Mouse (Mus musculus) kidney, postnatal 0 days (tissue): ENCODE data around the gene Vps35l. TPM values are rescaled to one million over a fixed set of nuclear protein-coding genes. Genes with fewer than 3 reads are reported as not detected.

Experiments used
- ATAC-seq: fragments of 200-750 bp; cut with Nextera tagmentation; replicated peaks from 2 replicates; pipeline ENCODE4 v1.8.0; 2017; ENCODE audit warnings: low read depth, moderate number of reproducible peaks, moderate TSS enrichment, moderate library complexity; ENCODE audit not compliant: low FRiP score
- DNase-seq: peaks from one replicate; pipeline ENCODE4 v3.0.0-alpha.2; 2016; ENCODE audit warnings: low spot score
- H3K27ac ChIP-seq: fragments of 300-500 bp; sonication (generic); 2 replicates; pipeline ENCODE4 v1.5.1; 2014; ENCODE audit warnings: mild to moderate bottlenecking
- H3K27me3 ChIP-seq: fragments of 300-500 bp; sonication (generic); 2 replicates; pipeline ENCODE4 v1.6.1; 2014; ENCODE audit warnings: low read length, mixed read lengths; ENCODE audit not compliant: insufficient read depth
- H3K36me3 ChIP-seq: fragments of 300-500 bp; sonication (generic); 2 replicates; pipeline ENCODE4 v1.6.1; 2014; ENCODE audit warnings: low read length, mixed read lengths; ENCODE audit not compliant: insufficient read depth
- H3K4me1 ChIP-seq: fragments of 300-500 bp; sonication (generic); replicated peaks from 2 replicates; pipeline ENCODE4 v1.6.1; 2014; ENCODE audit warnings: antibody characterized with exemption, low read length, mixed read lengths; ENCODE audit not compliant: insufficient read depth
- H3K4me2 ChIP-seq: fragments of 300-500 bp; sonication (generic); 2 replicates; pipeline ENCODE4 v1.6.1; 2014; ENCODE audit warnings: mild to moderate bottlenecking, low read length, moderate library complexity, mixed read lengths
- H3K4me3 ChIP-seq: fragments of 300-500 bp; sonication (generic); replicated peaks from 2 replicates; pipeline ENCODE4 v1.5.1; 2014; ENCODE audit warnings: low read depth, low read length
- H3K9ac ChIP-seq: fragments of 300-500 bp; sonication (generic); 2 replicates; pipeline ENCODE4 v1.6.1; 2014; ENCODE audit warnings: low read depth, low read length
- H3K9me3 ChIP-seq: fragments of 300-500 bp; sonication (generic); replicated peaks from 2 replicates; pipeline ENCODE4 v1.6.1; 2016; ENCODE audit warnings: low read length, inconsistent platforms, mixed read lengths
- CTCF ChIP-seq: IDR thresholded peaks from 2 replicates; pipeline ENCODE4 v1.5.1; 2016; ENCODE audit warnings: antibody characterized with exemption, low read depth, mild to moderate bottlenecking, moderate library complexity
- WGBS: fragments of 180-500 bp; shearing (Covaris S2); extraction: QIAGEN DNeasy Blood & Tissue Kit; methylation state at CpG from one replicate; pipeline ENCODE4 v1.1.7; 2014; 5-methylcytosine and 5-hydroxymethylcytosine counted together
- polyA plus RNA-seq: library from polyadenylated mRNA; unstranded; fragments of >200 nt; fragmentation: Nextera tagmentation; extraction: Ambion mirVana; gene quantifications from 2 replicates; pipeline ENCODE4 v1.2.1, GENCODE M21; 2015

The Vps35l gene
- polyA plus RNA-seq, 1 experiment from 2014 or later, result 59.0 TPM

DNA sequence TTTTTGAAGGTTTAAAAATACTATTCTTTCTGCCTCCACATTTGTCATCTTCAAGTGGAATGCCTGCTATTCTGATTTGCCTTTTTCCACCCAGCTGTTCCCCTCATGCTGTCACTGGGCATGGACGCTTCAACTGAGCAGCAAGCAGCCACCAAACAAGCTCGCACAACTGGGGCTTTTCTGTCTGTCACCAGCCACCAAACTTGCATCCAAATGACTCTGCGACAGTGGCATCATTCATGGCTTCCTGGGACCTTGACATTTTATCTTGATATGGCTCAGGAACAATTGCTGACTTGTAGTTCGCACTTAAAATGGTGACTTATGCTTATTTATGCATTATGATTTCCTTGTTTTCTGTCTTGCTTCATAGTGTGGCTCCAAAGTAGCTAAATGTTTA, 144.9 kb downstream of the Vps35l start:
- H3K4me1 ChIP-seq, result no peaks in the 10 kb centered on the region
- no peak overlapping the region for H3K4me2 ChIP-seq
- no peak for TF ChIP-seq CTCF
- no peak for ATAC-seq
- no peaks in the 10 kb centered on the region for H3K27me3 ChIP-seq
- no peak for DNase-seq
- H3K9ac ChIP-seq, result no peak overlapping the region
- H3K9me3 ChIP-seq, result no peaks in the 10 kb centered on the region
- no peak overlapping the region for H3K27ac ChIP-seq
- WGBS, result 73% methylated on average over 4 of the region's 4 CpGs
- H3K36me3 ChIP-seq, result no peaks in the 10 kb centered on the region
- H3K4me3 ChIP-seq, result no peak overlapping the region

DNA sequence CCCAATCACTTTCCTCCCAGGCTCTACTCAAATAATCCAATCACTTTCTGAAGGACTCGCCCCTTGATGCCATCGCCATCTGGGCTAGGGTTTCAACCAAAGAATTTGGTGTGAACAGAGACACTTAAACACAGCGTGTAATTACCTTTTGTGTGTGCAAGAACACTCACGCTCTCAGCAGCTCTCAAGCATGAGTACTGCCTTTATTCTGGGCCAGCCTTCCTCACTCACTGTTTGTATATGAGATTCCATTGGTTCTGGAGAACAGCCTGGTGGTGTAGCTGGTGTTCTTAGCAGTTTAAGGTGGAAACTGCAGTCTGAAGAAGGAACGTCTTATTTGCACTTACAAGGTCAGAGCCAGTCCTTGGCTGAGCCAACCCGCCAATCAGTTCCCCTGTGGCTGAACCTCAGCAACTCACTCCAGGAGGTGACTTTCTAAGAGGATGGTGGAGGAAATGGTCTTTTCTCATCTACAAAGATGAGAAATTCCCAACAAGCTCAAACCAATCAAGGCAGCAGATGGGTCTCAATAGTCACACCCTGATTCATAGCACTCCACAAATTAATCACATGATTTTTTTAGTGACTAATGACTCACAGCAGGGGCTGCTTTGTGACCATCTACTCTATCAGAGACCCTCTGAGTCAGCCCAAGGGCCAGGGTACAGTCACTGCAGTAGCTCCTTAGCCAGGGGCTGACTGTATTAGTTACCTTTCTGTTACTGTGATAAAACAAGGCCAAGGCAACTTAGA, 147.5 kb downstream of the Vps35l start:
- DNase-seq, result no peak
- Histone ChIP-seq H3K9me3 (no peaks in the 10 kb centered on the region), H3K27ac (no peak overlapping the region), H3K27me3 (no peaks in the 10 kb centered on the region), H3K9ac (no peak overlapping the region), H3K4me2 (no peak overlapping the region), H3K4me3 (no peak overlapping the region), H3K4me1 (no peaks in the 10 kb centered on the region), H3K36me3 (no peaks in the 10 kb centered on the region)
- ATAC-seq, result no peak
- WGBS, result 45% methylated on average over 6 of the region's 6 CpGs
- no peak for TF ChIP-seq CTCF

DNA sequence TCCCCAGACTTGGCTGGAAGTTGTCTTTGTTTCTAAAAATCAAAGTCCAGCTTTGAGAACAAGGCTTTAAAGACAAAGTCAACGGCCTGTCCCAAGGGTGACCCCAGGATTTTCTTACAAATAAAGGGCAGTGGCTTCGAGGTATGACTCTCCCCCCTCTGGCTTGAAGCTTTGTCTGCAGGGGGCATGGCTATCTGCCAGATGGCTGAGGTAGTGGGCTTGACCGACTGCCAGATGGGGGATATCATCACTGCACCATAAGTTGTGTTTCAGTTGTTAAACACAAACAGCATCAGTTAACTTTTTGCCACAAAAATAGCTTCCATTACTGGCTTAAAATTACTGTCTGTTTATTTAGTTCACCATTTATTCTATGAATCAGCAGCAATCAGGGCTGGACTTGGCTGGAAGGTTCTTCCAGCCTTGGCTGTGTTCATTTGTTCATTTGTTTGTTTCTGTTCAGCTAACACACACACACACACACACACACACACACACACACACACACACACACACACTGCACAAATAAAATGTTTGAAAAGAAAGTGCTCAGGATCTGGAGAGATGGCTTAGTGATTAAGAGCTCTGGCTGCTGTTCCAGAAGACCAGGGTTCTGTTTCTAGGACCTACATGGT, 149.1 kb downstream of the Vps35l start:
- Histone ChIP-seq H3K27ac (no peak overlapping the region), H3K9ac (no peak overlapping the region), H3K4me1 (no peaks in the 10 kb centered on the region), H3K4me2 (no peak overlapping the region), H3K9me3 (no peaks in the 10 kb centered on the region), H3K36me3 (no peaks in the 10 kb centered on the region), H3K27me3 (no peaks in the 10 kb centered on the region), H3K4me3 (no peak overlapping the region)
- WGBS, result 6% methylated on average over 3 of the region's 3 CpGs
- ATAC-seq, result no peak
- DNase-seq, result no peak
- no peak for TF ChIP-seq CTCF

Other genes starting within 250 kb of the Vps35l start
- gene Itpripl2, start 248.3 kb upstream of the Vps35l start, polyA plus RNA-seq, result 4.8 and 5.0 TPM in 2 replicates
- gene Coq7, start 206.9 kb upstream of the Vps35l start, polyA plus RNA-seq, result 165 and 168 TPM in 2 replicates
- 1.3 and 1.6 TPM in 2 replicates for gene Tmc7, start 155.5 kb upstream of the Vps35l start, polyA plus RNA-seq
- gene Tmc5, start 142.9 kb upstream of the Vps35l start, polyA plus RNA-seq, result 0.91 and 1.3 TPM in 2 replicates
- 139 and 148 TPM in 2 replicates for gene Gde1, start 34.4 kb upstream of the Vps35l start, polyA plus RNA-seq
- 6.8 and 8.1 TPM in 2 replicates for gene Ccp110, start 27.7 kb upstream of the Vps35l start, polyA plus RNA-seq
- 2.5 and 2.9 TPM in 2 replicates for gene Iqck, start 115.5 kb downstream of the Vps35l start, polyA plus RNA-seq
- gene Knop1, start 116.0 kb downstream of the Vps35l start, polyA plus RNA-seq, result 101 TPM in 2 replicates